Mouse (Mus musculus): ENCODE data around the gene Hlf.

The Hlf gene

DNA sequence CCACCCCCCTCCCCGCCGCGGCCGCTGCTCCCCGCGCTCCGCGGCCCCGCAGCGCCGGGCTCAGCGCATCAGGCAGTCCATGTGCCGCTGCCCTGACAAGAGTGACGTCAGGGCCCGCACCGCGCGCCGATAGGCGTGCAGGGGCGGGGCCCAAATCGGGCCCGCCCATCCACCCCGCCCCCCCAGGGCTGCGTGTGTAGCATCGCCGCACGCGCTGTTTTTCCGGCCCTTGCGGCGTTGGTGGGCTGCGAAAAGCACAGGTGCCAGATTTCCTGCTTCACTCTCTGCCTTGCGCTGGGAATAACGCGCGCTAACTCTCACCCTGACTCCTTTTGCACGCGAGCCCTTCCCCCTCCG is at the start of gene Hlf:
Hlf (minus strand) TSS at position 79 of the 357 bp plus-strand sequence.
- peak; percentile 89 for DNase-seq (ENCODE audit: low spot score)

DNA sequence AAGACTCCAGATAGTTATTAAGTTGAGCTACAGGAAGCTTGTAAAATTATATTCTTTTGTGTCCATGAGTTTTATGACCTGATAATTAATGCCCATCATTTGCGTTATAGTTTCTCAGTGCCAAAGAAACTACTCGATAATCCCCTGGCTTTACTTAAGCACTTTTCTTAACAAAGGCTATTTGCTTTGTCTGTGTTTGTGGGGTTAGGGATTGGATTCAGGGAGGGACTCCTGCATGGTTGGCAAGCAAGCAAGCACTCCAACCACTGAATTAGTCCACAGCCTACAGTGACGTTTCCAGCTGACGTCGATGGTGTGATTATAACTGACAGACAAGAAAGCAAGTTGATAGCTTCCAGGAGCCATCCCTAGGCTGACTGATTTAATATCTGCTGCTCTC is 48.1 kb upstream of the Hlf start:
- DNase-seq (ENCODE audit: low spot score): no peak

DNA sequence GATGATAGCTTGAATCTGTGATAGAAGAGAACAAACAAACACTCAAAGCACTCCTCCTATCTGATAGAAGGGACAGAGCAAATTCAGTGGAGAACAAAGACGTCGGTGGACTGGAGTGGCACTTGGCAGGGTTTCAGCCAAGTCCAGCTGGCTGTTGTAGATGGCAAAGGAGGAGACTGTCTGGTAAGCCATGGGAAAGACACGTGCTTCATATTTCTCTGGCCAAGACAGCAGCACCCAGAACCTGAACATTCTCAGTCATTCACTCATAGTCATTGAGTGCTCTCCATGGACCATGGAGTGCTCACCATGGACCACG is 34.5 kb upstream of the Hlf start:
- DNase-seq (ENCODE audit: low spot score): no peak

DNA sequence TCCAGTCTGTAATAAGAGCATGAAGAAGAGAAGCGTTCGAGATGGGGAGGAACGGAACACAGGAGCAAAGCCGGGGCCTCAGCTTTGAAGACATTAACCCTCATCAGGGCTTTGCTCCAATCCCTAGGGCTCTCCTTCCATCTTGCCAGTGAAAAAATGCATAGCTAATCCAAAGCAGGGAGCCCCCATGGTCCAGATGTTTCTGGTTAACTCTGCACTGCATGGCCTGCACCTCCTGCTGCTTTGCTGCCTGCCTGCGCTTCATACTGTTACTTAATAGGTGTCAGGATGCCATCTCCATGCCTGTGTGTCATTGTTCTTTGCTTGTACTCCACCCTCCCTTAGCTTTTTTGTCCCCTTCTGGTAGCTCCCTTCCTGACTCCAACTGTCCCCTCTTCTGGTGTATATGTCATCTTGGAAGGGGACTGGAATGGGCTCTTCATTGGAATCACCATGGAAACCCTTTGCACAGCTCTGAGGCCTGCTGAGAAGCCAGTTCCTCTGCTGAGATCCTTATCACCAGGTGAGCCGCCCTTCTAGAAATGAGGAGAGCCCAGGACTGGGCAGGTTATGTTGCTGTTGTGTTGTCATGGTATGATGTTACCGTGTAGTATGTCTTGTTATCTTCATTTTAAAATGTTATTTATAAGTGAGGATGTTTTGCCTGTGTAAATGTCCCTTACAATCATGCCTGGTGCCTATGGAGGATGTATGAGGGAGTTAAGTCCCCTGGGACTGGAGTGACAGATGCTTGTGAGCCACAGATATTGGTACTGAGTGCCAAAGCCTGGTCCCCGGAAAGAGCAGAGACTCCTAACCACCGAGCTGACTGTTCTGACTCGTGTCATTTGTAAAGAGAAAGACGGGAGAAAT is 33.9 kb upstream of the Hlf start:
- DNase-seq (ENCODE audit: low spot score): no peak

DNA sequence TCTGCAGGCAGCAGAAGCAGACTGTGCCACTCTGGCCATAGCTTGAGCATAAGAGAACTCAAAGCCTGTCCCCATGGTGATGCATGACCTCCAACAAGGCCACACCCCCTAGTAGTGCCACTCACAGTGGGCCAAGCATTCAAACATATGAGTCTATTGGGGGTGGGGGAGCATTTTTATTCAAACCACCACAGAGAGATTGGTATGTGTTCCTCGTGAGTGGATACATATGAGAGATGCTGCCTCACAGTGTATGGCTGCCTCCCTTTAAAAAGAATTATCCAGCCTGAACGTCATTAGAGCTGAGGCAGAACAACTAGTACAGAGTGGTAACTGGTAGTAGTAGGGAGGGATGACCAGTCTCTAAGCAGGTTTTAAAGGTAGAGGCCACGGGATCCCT is 33.2 kb upstream of the Hlf start:
- DNase-seq (ENCODE audit: low spot score): no peak

DNA sequence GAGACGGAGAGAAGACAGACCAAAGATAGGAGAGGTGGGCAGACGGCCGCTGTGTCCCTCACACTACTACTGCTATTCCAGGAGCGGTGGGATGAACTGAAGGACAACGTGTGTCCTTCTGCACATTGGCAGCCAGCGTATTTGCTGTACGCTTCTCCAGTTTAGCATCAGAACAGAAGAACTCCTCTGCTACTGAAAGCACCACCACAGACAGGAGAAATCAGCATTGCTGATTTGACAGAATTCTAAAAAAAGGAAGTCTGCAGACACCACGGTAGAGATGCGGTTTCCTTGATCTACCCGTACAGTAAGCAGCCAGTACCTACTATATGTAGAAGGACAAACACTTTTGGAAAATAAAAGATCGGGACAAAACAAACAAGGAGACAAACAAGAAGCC is 29.0 kb upstream of the Hlf start:
- DNase-seq (ENCODE audit: low spot score): no peak

DNA sequence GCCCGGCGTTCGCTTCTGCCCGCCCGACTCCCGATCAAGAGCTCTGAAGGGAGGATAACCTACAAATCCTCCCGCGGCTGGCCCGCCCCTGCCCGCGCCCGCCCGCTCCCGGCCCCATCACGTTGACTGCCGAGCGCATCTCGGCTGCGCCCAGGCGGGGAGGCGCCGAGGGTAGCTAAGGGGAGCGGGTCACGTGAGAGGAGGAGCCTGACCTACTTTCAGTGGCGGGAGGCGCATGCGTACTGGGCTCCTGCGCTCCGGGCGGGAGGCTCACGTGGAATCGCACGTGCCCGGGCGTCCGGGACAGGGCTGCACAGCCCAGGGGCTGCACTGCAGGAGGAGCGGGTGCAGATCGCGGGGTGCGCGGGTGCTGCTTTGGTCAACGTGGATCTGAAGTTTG is 27.2 kb upstream of the Hlf start:
- DNase-seq (ENCODE audit: low spot score): peak; percentile 97

DNA sequence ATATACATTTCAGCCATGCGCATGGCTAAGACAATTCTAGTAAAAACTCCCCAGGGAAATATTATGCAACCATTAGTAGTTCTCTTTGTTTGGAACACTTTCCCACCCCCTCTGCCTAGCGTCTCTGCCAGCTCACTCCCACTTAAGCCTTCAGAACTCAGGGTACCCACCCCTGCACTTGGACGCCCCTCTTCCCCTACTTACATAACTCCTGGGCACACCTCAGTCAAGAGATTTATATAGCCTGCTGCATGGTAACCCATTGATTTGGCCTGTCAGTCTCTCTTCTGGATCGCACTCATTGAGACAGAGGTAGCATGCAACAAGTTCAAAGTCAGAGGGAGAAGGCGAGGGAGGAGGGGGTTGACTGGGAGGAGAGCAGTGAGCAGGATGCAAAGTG is 26.3 kb upstream of the Hlf start:
- DNase-seq (ENCODE audit: low spot score): no peak

DNA sequence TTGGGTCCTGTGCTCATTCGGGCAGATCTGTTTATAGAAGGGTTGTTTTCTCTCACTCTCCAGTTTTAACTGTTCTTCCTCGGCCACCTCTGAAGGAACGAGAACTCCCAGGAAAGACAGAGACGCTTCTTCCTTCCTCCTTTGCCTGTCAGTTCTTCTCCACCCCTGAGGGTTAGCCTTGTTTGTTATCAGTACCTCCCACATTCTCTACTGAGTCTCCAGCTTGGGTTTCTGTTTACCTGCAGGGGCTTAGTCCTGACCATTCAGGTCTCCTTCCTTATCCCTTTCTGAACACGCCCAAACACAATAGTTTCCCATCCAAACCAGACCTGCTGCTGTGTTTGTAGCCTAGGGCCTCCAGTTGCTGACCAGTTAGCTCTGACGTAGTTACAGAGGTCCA is 8.2 kb upstream of the Hlf start:
- DNase-seq (ENCODE audit: low spot score): no peak

DNA sequence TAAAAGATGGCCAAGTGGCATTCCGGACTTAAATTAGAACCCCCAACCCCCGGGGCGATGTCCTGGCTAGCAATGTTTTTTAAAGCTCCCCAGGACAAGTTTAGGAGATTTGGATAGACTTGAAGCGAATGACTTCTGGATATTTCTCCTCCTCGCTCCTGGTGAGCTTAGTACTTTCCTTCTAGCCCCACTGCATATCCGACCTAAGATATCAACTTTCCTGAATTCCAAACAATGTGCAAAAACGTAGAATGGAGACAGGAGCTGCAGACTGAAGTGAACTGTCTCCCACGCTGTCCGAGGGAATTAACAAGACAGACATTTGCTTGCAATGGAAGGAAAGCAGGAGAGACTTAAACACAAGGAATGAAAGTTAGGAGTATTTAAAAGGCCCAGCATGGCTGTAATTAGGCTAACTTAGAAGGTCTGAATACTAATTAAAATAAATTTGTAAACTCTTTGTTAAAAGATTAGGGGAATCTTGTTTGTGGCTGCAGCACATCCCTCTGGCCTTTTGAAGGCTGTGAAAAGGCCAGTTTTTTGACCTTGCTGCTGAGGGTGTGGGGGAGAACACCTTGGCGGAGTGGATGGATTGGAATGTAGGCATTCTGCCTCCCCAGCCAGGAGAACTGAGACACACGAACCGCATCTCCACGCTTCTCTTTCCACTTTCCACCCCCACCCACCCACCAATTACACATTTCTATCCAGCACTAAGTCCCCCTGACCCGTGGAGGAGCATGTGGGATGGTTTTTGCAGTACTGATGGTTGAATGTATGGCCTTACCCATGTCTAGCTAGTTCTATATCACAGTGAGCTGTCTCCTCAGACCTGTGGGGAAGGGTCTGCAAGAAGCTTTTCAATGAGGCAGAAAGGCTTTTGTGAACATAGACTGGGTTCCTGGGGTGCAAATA is 833 bp upstream of the Hlf start:
- DNase-seq (ENCODE audit: low spot score): no peak

DNA sequence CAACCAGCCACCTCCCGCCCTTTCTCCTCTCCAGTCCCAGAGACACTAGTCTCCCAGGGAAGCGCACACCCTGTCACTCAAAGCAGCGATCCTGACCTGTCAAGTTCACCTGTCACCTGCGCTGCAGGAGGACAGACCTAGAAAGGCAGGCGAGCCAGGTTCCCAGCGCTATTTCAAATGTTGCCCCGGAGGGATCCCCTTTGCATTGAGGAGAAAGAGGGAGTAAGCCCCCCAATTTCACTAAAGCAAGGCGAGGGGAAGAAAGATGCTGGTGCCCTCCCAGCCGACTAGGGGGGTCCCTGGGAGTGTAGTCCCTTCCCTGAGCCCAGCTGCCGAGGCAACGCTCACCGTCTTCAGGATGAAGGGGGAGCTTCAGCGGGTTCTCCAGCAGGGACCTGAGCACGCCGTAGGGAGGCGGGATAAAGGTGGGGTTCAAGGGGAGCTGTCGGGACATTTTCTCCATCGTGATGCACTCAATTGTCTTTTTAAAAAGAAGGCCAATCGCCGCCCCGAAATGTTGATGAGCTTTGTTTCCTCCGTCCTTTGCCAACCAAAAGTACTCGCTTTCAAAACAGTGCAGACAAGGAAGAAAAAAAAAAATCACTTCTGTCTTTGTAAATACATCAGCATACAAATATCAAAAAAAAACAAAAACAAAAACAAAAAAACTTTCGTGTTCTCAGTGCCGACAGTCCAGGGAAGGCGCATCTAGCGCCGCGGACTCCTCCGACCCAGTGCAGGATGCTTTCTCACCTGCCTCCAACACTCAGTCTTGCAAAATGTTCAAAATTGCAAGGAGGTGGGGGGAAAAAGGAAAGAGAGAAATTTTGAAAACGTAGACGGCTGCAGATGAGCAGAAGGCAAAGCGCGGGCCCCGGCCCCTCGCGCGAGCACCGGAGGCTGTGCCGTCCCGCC is 536 bp downstream of the Hlf start:
- DNase-seq (ENCODE audit: low spot score): no peak

DNA sequence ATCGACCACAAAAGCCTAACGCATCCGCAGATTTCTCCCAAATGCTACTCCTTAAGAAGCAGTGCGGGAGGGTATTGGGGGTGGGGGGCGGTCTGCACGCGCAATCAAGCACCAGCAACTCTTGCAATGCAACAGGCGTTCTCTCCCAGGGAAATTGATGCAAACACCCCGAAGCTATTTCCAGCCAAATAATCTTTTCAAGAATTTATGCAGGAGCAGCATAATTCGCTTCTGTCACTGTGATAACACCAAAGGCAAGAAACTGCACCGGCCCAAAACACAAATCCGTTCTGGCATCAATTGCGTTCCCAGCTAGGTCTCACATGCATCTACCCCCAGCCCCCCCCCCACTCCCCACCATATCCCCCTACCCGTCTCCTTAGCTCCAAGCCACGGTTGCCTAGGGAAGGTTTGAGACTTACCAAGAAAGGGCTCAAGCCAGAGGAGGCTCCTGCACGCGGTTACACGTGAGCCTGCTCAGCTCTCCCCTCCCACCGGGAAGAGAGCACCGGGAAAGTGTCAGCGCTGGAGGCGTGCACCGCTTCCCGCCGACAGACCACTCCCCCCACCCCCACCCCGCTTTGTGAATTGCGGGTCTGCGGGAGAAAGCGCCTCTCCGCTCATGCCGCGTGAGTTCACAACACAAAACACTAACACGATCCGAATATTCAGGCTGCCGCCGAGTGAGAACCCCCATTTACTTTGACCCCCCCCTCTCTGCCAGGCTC is 1.4 kb downstream of the Hlf start:
- DNase-seq (ENCODE audit: low spot score): peak; percentile 33

DNA sequence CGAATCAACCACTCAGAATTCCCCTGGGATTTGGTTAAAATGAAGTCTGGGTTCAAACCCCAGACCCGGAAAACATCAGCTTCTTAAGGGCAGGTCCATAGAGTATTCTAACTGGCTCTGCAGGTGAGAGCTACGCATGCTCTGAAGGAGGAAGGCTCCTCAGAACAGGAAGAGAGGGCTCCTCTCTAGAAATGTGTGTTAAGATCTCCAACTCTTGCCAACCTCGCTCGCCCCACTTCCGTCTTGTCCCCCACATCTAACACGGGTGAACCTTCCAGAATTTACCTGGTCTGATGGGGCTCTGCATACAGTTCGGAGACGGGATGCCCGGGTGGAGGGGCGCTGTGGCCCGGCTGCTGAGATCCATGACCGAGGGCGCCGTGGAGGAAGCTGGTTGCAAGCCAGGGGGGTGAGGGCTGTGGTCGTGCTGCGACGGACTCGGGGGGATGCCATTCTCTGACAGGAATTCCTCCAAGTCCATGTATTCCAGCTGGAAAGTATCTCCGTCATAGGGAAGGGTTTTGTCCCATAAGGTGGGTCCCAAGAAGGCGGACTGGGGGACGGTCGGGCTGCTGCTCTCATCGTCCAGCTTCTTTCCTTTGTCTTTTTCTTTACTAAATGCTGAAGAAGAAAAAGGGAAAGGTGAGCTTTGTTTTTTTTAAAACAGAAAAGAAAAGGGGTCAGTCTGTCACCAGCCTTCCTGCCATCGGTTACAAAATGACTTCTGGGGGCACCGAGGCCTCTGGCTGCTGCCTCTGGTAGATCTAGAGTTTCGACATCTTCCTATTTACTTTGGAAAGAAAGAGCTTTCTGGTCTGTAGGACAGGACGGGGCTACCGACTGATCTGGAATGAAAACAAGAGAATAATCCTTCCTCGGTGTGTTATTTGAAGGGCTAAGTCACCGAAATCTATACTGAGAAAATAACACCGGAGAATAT is 2.9 kb downstream of the Hlf start:
- no peak for DNase-seq (ENCODE audit: low spot score)

DNA sequence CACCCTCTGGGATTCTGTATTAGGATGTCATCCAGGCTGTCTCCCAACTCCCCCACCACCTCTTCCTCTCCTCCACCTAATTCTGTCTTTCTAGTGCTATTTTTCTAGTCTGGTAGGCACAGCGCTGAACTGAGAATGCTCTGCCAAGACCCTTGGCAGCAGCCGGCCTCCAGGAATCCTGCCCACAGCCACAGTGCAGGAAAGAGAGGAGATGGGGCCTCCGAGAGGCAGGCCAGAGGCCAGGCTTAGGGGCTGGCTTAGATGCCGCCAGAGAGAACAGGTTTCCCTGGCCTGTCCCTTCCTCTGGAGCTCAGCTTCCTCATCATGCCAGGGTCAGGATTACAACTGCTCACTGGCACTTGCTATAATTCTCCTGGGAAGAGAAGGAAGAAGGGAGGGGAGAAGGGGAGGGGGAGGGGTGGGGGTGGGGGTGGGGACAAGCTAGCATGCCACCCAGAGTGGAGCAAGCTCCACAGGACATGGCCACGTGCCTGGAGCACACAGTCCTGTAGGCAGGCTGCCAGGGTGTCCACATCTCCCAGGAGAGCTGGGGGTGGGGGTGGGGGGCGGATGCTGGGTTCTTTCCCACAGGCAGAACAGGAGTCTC is 8.6 kb downstream of the Hlf start:
- peak; percentile 65 for DNase-seq (ENCODE audit: low spot score)

DNA sequence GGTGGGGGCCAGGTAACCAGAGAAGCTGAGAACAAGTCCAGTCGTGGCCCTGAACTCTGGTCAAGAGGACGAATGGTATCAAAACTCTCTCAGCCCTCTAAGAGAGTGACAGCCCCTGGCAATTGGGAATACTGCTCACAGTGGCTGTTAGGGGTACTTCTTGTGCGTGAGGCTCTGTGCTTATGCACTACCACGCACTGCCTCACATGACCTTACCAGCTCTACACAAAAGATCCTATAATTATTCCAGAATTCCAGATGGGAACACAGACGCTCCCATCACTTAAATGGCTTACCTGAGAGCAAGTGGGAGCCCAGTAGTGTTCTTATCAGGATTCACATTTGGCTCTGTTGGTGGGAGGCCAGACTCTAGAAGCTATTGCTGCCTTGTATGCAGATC is 9.6 kb downstream of the Hlf start:
- DNase-seq (ENCODE audit: low spot score): no peak

DNA sequence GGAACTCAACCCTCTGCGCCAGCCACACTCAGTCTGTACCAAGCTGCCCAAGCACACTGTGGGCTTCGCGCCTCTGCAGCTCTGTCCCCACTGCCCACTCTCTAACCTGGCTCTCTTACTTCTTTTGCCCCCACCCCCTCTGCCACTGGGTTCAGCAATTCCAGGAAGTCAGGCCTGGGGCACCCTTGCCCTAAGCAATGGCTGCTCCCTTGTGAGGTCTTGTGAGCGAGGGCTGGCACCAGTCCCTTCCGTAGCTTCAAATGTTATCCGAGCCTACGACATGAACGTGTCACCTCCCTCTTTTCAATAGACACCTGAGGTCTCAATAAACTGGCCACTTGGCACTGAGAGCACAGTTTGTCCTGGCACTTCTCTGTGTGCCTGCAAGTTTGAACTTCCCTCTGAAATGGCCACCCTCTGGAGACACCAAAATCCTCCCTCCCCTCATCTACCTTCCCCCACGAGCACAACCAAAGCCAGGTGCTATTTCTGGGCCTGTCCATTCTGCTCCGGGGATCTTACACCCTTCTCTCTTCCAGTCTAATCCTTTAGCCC is 10.5 kb downstream of the Hlf start:
- DNase-seq (ENCODE audit: low spot score): no peak

DNA sequence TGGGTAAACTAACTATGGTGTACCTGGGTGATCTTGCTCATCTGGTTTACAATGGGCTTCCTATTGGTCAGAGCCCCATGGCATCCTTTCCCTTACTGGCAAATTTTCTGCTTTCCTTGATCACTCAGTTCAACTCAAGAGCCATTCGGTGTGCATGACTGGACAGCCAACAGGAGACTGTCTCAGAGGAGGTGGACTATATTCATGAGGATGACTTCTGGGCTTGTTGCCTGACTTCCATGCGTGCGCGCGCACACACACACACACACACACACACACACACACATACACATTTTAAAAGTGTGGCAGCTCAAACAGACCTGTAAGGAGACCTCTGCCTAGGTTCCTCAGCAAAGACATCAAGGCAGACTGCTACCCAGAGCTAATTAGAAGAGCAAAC is 12.7 kb downstream of the Hlf start:
- no peak for DNase-seq (ENCODE audit: low spot score)

DNA sequence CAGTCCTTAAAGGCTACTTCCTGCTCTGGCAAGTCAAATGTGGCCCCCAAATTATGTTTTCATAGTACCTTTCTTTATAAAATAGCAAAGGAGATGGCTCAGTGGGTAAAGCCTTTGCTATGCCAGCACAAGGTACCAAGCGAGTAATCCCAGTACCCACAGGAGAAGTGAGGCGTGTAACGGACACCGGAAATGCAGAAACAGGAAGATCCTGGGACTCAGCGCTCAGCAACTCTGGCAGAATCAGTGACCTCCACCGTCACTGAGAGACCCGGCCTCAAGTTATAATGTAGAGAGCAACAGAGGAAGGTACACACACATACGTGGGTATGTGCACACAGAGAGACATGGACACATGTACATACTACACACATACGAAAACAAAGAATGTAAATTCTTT is 14.3 kb downstream of the Hlf start:
- DNase-seq (ENCODE audit: low spot score): no peak

DNA sequence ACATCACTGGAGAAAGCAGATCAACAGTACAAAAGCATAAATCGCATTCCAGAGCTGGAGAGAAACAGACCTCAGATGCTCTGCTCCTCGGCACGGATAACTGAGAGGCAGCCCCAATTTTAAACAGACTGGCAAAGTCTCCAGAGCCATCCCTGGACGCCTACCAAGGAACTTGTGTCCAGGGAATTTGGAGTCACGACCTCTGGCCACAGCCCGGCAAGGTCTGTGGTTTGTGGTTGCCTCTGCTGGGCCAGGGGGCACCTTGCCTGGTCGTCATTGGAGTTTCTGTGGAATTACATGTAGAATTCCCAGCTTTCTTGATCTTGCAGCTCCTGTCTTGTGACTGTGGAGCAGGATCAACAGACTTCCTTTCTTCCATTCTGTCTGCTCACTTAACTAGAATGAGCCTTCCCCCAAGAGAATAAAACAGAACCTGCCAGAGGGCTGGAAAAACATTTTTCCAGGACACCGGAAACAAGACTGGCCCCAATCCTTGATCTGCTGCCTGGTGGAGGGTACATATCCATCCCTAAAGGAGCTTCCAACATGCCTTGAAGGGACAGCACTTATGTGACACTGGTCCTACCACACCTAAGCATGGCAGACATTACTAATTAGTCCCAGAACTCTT is 19.1 kb downstream of the Hlf start:
- no peak for DNase-seq (ENCODE audit: low spot score)
